Mouse (Mus musculus): Measurements from ENCODE around the gene Mtnr1a. TPM values are rescaled to one million over a fixed set of nuclear protein-coding genes. Genes with fewer than 3 reads are reported as not detected.

The Mtnr1a gene
- polyA plus RNA-seq (2015; fragmentation: Nextera tagmentation; extraction: Ambion mirVana): 0.26 and 0.31 TPM in 2 replicates

GRCm38 (mm10) chr8:45068759-45069386, at the start of gene Mtnr1a:
TSS of gene Mtnr1a (plus strand) at chr8:45069137.
- Histone ChIP-seq H3K4me3 (replicated peaks) (peak within 1 kb of the TSS; percentile 38), H3K27ac (no peak within 1 kb of the TSS), H3K36me3 (no peaks in the 10 kb centered on the region), H3K4me2 (peak within 1 kb of the TSS; percentile 80), H3K27me3 (peaks cover 8% of the 10 kb centered on the region; the same call in 1 of the 2 replicates), H3K9ac (0 out of 2 replicates have a peak within 1 kb of the TSS, but pooled peaks have one; percentile 15), H3K9me3 (replicated peaks) (no peaks in the 10 kb centered on the region), H3K4me1 (peaks cover 7% of the 10 kb centered on the region)
- peak; percentile 93 for ATAC-seq (replicated peaks; ENCODE audit: low FRiP score)
- 5% methylated on average over 29 of the region's 29 CpGs for WGBS

DNA sequence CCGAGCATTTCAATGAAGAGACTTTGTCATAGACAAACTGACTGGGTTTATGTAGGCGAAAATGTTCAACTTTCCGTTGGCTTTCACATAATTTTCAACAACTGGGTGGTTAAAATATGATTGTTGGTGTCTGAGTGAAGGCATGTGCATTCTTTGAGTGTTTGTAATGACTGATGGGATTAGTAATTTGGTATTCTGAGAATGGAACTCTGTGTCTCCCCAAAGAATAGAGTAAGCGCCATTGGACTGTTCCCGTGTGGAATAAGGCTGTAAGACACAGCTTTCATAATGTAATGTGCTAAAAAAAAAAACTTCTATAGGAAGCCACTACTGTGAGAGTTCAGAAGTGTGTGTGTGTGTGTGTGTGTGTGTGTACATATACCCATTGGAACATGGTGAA, 49.7 kb upstream of the Mtnr1a start:
- Histone ChIP-seq H3K4me2 (no peak overlapping the region), H3K9ac (no peak overlapping the region), H3K4me1 (peaks cover 17% of the 10 kb centered on the region), H3K27me3 (no peaks in the 10 kb centered on the region), H3K36me3 (peaks cover 91% of the 10 kb centered on the region), H3K9me3 (replicated peaks) (peaks cover 10% of the 10 kb centered on the region), H3K27ac (no peak overlapping the region), H3K4me3 (replicated peaks) (no peak overlapping the region)
- no peak for ATAC-seq (replicated peaks; ENCODE audit: low FRiP score)
- 84% methylated on average over 5 of the region's 5 CpGs for WGBS

DNA sequence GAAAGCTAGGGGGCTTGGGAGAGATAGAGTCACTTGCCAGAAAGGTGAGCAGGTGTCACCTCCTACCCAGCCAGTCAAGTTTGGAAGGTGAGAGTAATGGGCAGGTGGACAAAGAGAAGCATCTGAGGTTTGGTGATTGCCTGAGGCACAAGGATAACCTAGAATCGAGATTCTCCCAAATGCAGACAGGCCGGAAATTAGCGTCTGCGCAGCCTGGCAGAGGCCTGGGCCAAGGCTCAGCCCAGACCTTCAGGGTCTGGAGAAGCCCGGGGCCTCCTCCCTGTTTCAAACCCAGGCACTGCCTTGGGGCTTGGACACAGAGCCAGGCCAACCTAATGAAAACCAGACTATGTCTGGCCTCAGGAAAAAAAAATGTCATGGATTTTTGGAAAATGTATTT, 47.8 kb upstream of the Mtnr1a start:
- Histone ChIP-seq H3K9ac (no peak overlapping the region), H3K27me3 (no peaks in the 10 kb centered on the region), H3K36me3 (peaks cover 92% of the 10 kb centered on the region), H3K9me3 (replicated peaks) (peaks cover 19% of the 10 kb centered on the region), H3K4me1 (no peaks in the 10 kb centered on the region), H3K4me2 (no peak overlapping the region), H3K27ac (no peak overlapping the region), H3K4me3 (replicated peaks) (no peak overlapping the region)
- no peak for ATAC-seq (replicated peaks; ENCODE audit: low FRiP score)
- 94% methylated on average over 5 of the region's 5 CpGs for WGBS

DNA sequence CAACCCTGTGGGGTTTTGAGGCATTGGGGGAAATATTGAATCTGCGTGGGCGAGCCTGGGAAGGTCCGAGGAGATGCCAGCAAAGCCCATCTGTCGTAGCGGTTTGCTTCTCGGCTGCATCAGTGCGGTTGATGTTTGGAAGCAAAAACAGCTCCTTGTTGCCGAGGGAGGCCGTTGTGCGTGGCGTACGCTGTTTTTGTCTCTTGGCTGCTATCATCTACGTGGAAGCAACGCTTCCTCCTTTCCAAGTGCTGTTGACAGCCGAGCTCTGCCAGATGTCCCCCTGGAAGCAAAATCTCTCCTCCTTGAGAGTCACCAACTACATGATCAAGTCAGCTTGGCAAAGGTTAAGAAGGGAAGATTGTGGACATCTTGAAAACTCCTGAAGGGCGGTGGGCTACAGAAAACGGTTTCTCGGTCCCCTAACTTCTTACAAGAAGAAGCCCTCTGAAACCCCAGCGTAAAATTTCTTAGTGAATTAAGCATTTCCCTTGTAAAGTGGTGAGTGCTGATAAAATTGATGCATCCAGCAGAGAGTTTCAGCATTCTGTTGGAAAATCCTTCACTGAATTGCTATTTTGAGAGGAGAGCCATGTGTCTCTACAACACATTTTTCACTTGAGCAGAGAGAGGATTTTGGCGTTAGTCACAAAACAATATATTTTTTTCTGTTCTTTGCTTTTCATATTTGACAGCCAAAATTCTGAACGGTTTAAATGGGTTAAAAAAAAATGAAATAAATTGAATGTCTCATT, 46.8 kb upstream of the Mtnr1a start:
- no peak for ATAC-seq (replicated peaks; ENCODE audit: low FRiP score)
- WGBS: 91% methylated on average over 21 of the region's 21 CpGs

DNA sequence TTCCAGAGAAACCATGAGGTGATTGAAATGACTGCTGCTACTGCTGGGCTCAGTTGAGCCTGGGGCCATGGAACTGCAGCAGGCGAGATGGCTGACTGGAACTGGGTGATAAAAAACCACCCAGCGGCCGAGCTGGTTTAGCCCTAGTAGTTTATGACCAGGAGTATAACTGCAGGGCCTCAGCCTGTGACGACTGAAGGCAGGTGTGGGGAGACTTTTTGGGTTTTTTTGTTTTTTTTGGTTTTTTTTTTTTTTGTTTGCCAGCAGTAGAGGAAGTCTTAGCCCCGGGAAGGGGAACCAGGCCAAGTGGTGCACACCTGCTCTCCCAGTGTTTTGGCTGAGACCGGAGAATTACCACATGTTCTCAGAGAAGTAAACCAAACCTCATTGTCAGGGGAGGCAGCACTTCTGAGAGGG, 40.8 kb upstream of the Mtnr1a start:
- Histone ChIP-seq H3K9ac (no peak overlapping the region), H3K4me2 (no peak overlapping the region), H3K9me3 (replicated peaks) (peaks cover 19% of the 10 kb centered on the region), H3K36me3 (peaks cover 93% of the 10 kb centered on the region), H3K27me3 (no peaks in the 10 kb centered on the region), H3K4me3 (replicated peaks) (no peak overlapping the region), H3K27ac (no peak overlapping the region), H3K4me1 (no peaks in the 10 kb centered on the region)
- no peak for ATAC-seq (replicated peaks; ENCODE audit: low FRiP score)
- WGBS: 53% methylated on average over 6 of the region's 6 CpGs

More for the DNA sequence above, 46.8 kb upstream of the Mtnr1a start:
- Histone ChIP-seq H3K27ac (no peak overlapping the region), H3K9ac (no peak overlapping the region), H3K4me2 (no peak overlapping the region), H3K9me3 (replicated peaks) (peaks cover 19% of the 10 kb centered on the region), H3K27me3 (no peaks in the 10 kb centered on the region), H3K4me1 (no peaks in the 10 kb centered on the region), H3K36me3 (peaks cover 94% of the 10 kb centered on the region), H3K4me3 (replicated peaks) (no peak overlapping the region)

DNA sequence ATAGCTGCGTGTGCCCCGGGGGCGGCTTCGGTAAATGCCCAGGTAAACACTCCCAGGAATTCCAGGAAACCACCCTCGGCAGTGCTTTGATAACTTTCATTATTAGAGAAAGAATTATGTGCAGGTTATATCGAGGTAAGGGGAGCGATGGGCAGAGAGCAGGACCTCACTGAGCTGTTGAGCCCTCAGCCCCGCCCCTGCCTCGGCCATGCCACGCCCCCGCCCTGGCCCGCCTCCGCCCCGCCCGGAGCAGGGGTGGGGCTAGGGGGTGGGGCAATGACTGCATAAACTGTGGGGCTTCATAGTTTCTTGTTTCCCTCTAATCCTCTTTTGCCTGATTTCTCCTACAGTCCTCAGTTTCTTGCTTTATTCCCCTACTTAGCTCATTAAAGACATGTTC, 30.6 kb upstream of the Mtnr1a start:
- Histone ChIP-seq H3K27me3 (no peaks in the 10 kb centered on the region), H3K4me1 (no peaks in the 10 kb centered on the region), H3K9ac (no peak overlapping the region), H3K27ac (no peak overlapping the region), H3K4me2 (no peak overlapping the region), H3K9me3 (replicated peaks) (0 out of 2 replicates have a peak, but pooled peaks cover 6% of the 10 kb centered on the region), H3K4me3 (replicated peaks) (no peak overlapping the region), H3K36me3 (peaks cover 98% of the 10 kb centered on the region)
- WGBS: 86% methylated on average over 15 of the region's 15 CpGs
- no peak for ATAC-seq (replicated peaks; ENCODE audit: low FRiP score)

GRCm38 (mm10) chr8:45044160-45044559, 24.8 kb upstream of the Mtnr1a start:
- Histone ChIP-seq H3K9me3 (replicated peaks) (0 out of 2 replicates have a peak, but pooled peaks cover 6% of the 10 kb centered on the region), H3K9ac (no peak overlapping the region), H3K36me3 (peaks cover 92% of the 10 kb centered on the region), H3K27me3 (no peaks in the 10 kb centered on the region), H3K4me1 (no peaks in the 10 kb centered on the region), H3K4me3 (replicated peaks) (no peak overlapping the region), H3K4me2 (no peak overlapping the region), H3K27ac (no peak overlapping the region)
- 96% methylated on average over 26 of the region's 26 CpGs for WGBS
- no peak for ATAC-seq (replicated peaks; ENCODE audit: low FRiP score)

DNA sequence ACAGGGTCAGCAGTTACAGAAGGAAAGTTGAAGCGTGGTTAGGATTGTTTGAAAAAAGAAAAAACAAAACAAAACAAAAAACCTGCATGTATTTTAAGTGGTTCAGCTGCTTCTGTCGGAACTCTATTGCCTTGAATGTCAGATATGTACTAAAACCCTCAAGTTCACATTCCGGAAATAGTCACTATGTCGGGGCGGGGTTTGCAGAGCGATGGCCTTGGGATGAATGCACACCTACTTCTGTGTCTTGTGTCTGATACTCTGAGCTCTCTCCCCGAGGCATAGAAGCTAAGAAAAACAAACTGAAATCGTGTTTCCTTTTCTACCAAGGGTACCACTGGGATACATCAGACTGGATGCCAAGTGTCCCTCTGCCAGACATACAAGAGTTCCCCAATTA, 18.5 kb upstream of the Mtnr1a start:
- Histone ChIP-seq H3K27me3 (no peaks in the 10 kb centered on the region), H3K4me3 (replicated peaks) (no peak overlapping the region), H3K36me3 (peaks cover 90% of the 10 kb centered on the region), H3K4me2 (no peak overlapping the region), H3K9me3 (replicated peaks) (no peaks in the 10 kb centered on the region), H3K9ac (no peak overlapping the region), H3K27ac (no peak overlapping the region), H3K4me1 (no peaks in the 10 kb centered on the region)
- no peak for ATAC-seq (replicated peaks; ENCODE audit: low FRiP score)
- WGBS: 84% methylated on average over 8 of the region's 8 CpGs

- Histone ChIP-seq H3K4me1 (no peaks in the 10 kb centered on the region), H3K4me3 (replicated peaks) (no peak overlapping the region), H3K27me3 (no peaks in the 10 kb centered on the region), H3K9me3 (replicated peaks) (no peaks in the 10 kb centered on the region), H3K27ac (no peak overlapping the region), H3K36me3 (peaks cover 93% of the 10 kb centered on the region), H3K4me2 (no peak overlapping the region), H3K9ac (no peak overlapping the region)
- 96% methylated on average over 30 of the region's 30 CpGs for WGBS
- ATAC-seq (replicated peaks; ENCODE audit: low FRiP score): no peak
These were observed 17.7 kb upstream of the Mtnr1a start for GRCm38 (mm10) chr8:45051236-45051635.

DNA sequence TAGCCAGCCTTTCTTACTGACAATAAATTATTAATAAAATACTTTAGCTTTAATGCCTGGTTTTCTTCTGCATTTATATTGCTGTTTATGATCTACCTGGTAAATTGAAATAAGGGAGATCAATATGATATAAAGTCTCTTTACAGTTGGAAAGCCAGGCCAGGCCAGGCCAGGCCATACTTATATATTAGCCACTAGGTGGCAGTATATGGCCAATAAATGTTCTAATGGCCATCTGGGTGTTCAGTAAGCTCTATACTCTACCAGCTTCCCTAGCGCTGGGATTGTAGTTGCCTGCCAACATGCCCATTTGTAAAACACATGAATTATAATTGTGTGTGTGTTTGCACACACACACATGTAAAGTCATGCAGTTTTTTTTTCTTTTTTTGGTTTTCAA, 16.7 kb upstream of the Mtnr1a start:
- 88% methylated on average over 1 of the region's 1 CpGs for WGBS
- H3K4me3 ChIP-seq (replicated peaks): no peak overlapping the region
- no peaks in the 10 kb centered on the region for H3K9me3 ChIP-seq (replicated peaks)
- no peaks in the 10 kb centered on the region for H3K4me1 ChIP-seq
- H3K4me2 ChIP-seq: no peak overlapping the region
- H3K27me3 ChIP-seq: no peaks in the 10 kb centered on the region
- ATAC-seq (replicated peaks; ENCODE audit: low FRiP score): no peak
- no peak overlapping the region for H3K9ac ChIP-seq
- no peak overlapping the region for H3K27ac ChIP-seq
- peaks cover 84% of the 10 kb centered on the region for H3K36me3 ChIP-seq

GRCm38 (mm10) chr8:45052618-45053017, 16.3 kb upstream of the Mtnr1a start:
- H3K4me2 ChIP-seq: no peak overlapping the region
- H3K4me1 ChIP-seq: no peaks in the 10 kb centered on the region
- H3K27ac ChIP-seq: no peak overlapping the region
- no peak for ATAC-seq (replicated peaks; ENCODE audit: low FRiP score)
- H3K4me3 ChIP-seq (replicated peaks): no peak overlapping the region
- no peaks in the 10 kb centered on the region for H3K9me3 ChIP-seq (replicated peaks)
- H3K27me3 ChIP-seq: no peaks in the 10 kb centered on the region
- 91% methylated on average over 9 of the region's 9 CpGs for WGBS
- no peak overlapping the region for H3K9ac ChIP-seq
- peaks cover 79% of the 10 kb centered on the region for H3K36me3 ChIP-seq

- H3K4me1 ChIP-seq: no peaks in the 10 kb centered on the region
- H3K9me3 ChIP-seq (replicated peaks): no peaks in the 10 kb centered on the region
- no peak overlapping the region for H3K4me3 ChIP-seq (replicated peaks)
- no peaks in the 10 kb centered on the region for H3K27me3 ChIP-seq
- H3K9ac ChIP-seq: no peak overlapping the region
- H3K4me2 ChIP-seq: no peak overlapping the region
- no peak for ATAC-seq (replicated peaks; ENCODE audit: low FRiP score)
- 95% methylated on average over 3 of the region's 3 CpGs for WGBS
- no peak overlapping the region for H3K27ac ChIP-seq
- peaks cover 53% of the 10 kb centered on the region for H3K36me3 ChIP-seq
These were observed 13.4 kb upstream of the Mtnr1a start for GRCm38 (mm10) chr8:45055500-45055899.

Data from kidney, embryonic 15.5 days (tissue).